Mouse (Mus musculus) adrenal gland, adult 10 weeks (tissue): Measurements from ENCODE around the gene Magea5. TPM values are rescaled to one million over a fixed set of nuclear protein-coding genes. Genes with fewer than 3 reads are reported as not detected.

Experiments used
- polyA plus RNA-seq: library from polyadenylated mRNA; stranded (reverse); fragments of 350-450 nt; fragmentation: Illumina TruSeq; extraction: RNeasy Lipid Tissue Mini Kit (QIAGEN cat#74804); gene quantifications from one replicate; pipeline ENCODE4 v1.2.3, GENCODE M21; 2014; ENCODE audit warnings: low read depth, low replicate concordance

The Magea5 gene
- not detected for polyA plus RNA-seq

GRCm38 (mm10) chrX:155063045-155063444 is at the start of gene Magea5:
Gene Magea5, minus strand, starts transcription at chrX:155063145.

GRCm38 (mm10) chrX:155093566-155093965 is 30.6 kb upstream of the Magea5 start, which contains the start of gene Magea2:
Gene Magea2, minus strand, starts transcription at chrX:155093666.

GRCm38 (mm10) chrX:155089693-155090092 is 26.7 kb upstream of the Magea5 start, which contains the start of gene Magea1:
Gene Magea1, minus strand, starts transcription at chrX:155089793.

Other genes with a start within 250 kb of the Magea5 start
- gene Cldn34b1, start 172.9 kb downstream of the Magea5 start, polyA plus RNA-seq: not detected
- not detected for gene Magea6, start 127.2 kb downstream of the Magea5 start, polyA plus RNA-seq
- gene Magea3, start 113.6 kb downstream of the Magea5 start, polyA plus RNA-seq: not detected
- gene Magea8, start 67.3 kb downstream of the Magea5 start, polyA plus RNA-seq: not detected
- not detected for gene Magea1, start 26.6 kb upstream of the Magea5 start, polyA plus RNA-seq
- gene Magea2, start 30.5 kb upstream of the Magea5 start, polyA plus RNA-seq: not detected
- not detected for gene Cldn34b2, start 65.3 kb upstream of the Magea5 start, polyA plus RNA-seq
- gene Sat1, start 153.3 kb upstream of the Magea5 start, polyA plus RNA-seq: 238 TPM
- 156 TPM for gene Acot9, start 199.3 kb upstream of the Magea5 start, polyA plus RNA-seq